Mouse (Mus musculus): ENCODE data around the gene Spa17.

The Spa17 gene

GRCm38 (mm10) chr9:37615220-37615619, 1.7 kb upstream of the Spa17 start:
- DNase-seq, result no peak

GRCm38 (mm10) chr9:37614316-37614715, 794 bp upstream of the Spa17 start:
- no peak for DNase-seq

GRCm38 (mm10) chr9:37613911-37614280, 374 bp upstream of the Spa17 start:
- no peak for DNase-seq

GRCm38 (mm10) chr9:37609558-37609957, 4.0 kb downstream of the Spa17 start:
- no peak for DNase-seq

- no peak for DNase-seq
Observed at GRCm38 (mm10) chr9:37605089-37605488, 8.4 kb downstream of the Spa17 start.

- no peak for DNase-seq
Observed at GRCm38 (mm10) chr9:37600538-37601205, 12.8 kb downstream of the Spa17 start.

- no peak for DNase-seq
Observed at GRCm38 (mm10) chr9:37598637-37599036, 14.9 kb downstream of the Spa17 start.

- DNase-seq, result no peak
Observed at GRCm38 (mm10) chr9:37595570-37595969, 18.0 kb downstream of the Spa17 start.

- DNase-seq, result no peak
Observed at GRCm38 (mm10) chr9:37593690-37594089, 19.8 kb downstream of the Spa17 start.

GRCm38 (mm10) chr9:37592633-37593032, 20.9 kb downstream of the Spa17 start:
- DNase-seq, result no peak

GRCm38 (mm10) chr9:37592025-37592424, 21.5 kb downstream of the Spa17 start:
- no peak for DNase-seq

- DNase-seq, result no peak
Observed at GRCm38 (mm10) chr9:37590381-37590780, 23.1 kb downstream of the Spa17 start.

- no peak for DNase-seq
Observed at GRCm38 (mm10) chr9:37586718-37587117, 26.8 kb downstream of the Spa17 start.

GRCm38 (mm10) chr9:37583594-37583993, 29.9 kb downstream of the Spa17 start:
- no peak for DNase-seq

GRCm38 (mm10) chr9:37576436-37576930, 37.0 kb downstream of the Spa17 start:
- peak; percentile 49 for DNase-seq

GRCm38 (mm10) chr9:37572204-37572876, 41.2 kb downstream of the Spa17 start:
- DNase-seq, result no peak

- no peak for DNase-seq
Observed at GRCm38 (mm10) chr9:37569231-37569835, 44.2 kb downstream of the Spa17 start.

GRCm38 (mm10) chr9:37568605-37569214, 44.8 kb downstream of the Spa17 start:
- DNase-seq, result no peak

GRCm38 (mm10) chr9:37567892-37568604, 45.5 kb downstream of the Spa17 start:
- no peak for DNase-seq

GRCm38 (mm10) chr9:37567454-37567853, 46.1 kb downstream of the Spa17 start:
- DNase-seq, result no peak

GRCm38 (mm10) chr9:37567019-37567418, 46.5 kb downstream of the Spa17 start:
- DNase-seq, result no peak

GRCm38 (mm10) chr9:37563805-37564204, 49.7 kb downstream of the Spa17 start:
- no peak for DNase-seq

- DNase-seq, result no peak
Observed at GRCm38 (mm10) chr9:37560617-37561016, 52.9 kb downstream of the Spa17 start.

Data from retina, postnatal 1 day (tissue).